Mouse (Mus musculus) lung, postnatal 0 days (tissue): ENCODE results near the gene Cfap157.

Experiments used
- CTCF ChIP-seq: IDR thresholded peaks from 2 replicates; pipeline ENCODE4 v1.5.1; 2016; ENCODE audit warnings: antibody characterized with exemption, mild to moderate bottlenecking
- EP300 ChIP-seq: IDR thresholded peaks from 2 replicates; pipeline ENCODE4 v1.6.1; 2016; ENCODE audit warnings: antibody characterized with exemption, mild to moderate bottlenecking, control low read depth

DNA sequence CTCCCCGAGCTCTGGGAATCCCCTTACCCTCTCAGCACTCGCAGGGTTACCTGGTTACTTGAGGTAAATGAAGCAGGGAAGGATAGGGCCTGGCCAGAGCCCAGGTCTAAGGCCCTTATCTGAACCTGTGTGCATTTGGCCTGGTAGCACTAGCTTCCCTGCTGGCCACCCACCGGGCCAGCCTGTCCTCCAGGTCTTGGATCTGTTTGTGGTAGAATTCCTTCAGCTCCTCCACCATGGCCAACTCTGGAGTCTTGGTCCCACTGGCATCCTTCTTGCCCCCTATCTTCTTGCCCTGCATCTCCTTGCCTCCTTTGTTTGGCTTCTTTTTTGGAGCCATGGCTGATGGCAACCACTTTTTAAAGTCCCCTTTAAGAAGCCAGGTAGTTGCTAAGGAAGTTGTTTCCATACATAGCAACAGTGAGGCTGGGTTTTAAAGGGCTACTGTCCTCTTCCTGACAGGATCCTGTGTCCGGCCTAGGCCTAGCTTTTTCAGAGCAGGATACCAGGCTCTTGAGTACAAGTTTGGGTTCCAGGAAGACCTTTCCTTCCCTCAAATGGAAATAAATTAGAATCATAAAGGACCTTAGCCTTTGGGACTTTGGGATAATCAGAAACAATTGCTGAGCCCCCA is at the start of gene Cfap157:
- TF ChIP-seq CTCF (no peak), EP300 (no peak)
